Mouse (Mus musculus) heart, embryonic 16.5 days (tissue): Measurements from ENCODE around the gene Amd1. TPM values are rescaled to one million over a fixed set of nuclear protein-coding genes. Genes with fewer than 3 reads are reported as not detected.

ENCODE experiments used
- ATAC-seq: fragments of 200-750 bp; cut with Nextera tagmentation; replicated peaks from 2 replicates; pipeline ENCODE4 v1.8.0; 2017; ENCODE audit warnings: moderate number of reproducible peaks; ENCODE audit not compliant: insufficient read depth, low FRiP score; ENCODE audit errors: extremely low read depth
- H3K27ac ChIP-seq: fragments of 300-500 bp; sonication (generic); 2 replicates; pipeline ENCODE4 v1.5.1; 2014; ENCODE audit warnings: mild to moderate bottlenecking, low read length, control low read depth, moderate library complexity
- H3K27me3 ChIP-seq: fragments of 300-500 bp; sonication (generic); 2 replicates; pipeline ENCODE4 v1.6.1; 2014; ENCODE audit warnings: low read length, mixed read lengths; ENCODE audit not compliant: control insufficient read depth, insufficient read depth
- H3K36me3 ChIP-seq: fragments of 300-500 bp; sonication (generic); 2 replicates; pipeline ENCODE4 v1.6.1; 2014; ENCODE audit not compliant: control insufficient read depth, insufficient read depth
- H3K4me1 ChIP-seq: fragments of 300-500 bp; sonication (generic); 2 replicates; pipeline ENCODE4 v1.6.1; 2014; ENCODE audit warnings: low read length, mixed read lengths; ENCODE audit not compliant: control insufficient read depth, insufficient read depth
- H3K4me2 ChIP-seq: fragments of 300-500 bp; sonication (generic); 2 replicates; pipeline ENCODE4 v1.6.1; 2014; ENCODE audit warnings: low read depth, mild to moderate bottlenecking, control low read depth, low read length
- H3K4me3 ChIP-seq: fragments of 300-500 bp; sonication (generic); 2 replicates; pipeline ENCODE4 v1.5.1; 2014; ENCODE audit warnings: mild to moderate bottlenecking, control low read depth, low read length
- H3K9ac ChIP-seq: fragments of 300-500 bp; sonication (generic); 2 replicates; pipeline ENCODE4 v1.6.1; 2014; ENCODE audit warnings: low read length, control low read depth
- H3K9me3 ChIP-seq: fragments of 300-500 bp; sonication (generic); replicated peaks from 2 replicates; pipeline ENCODE4 v1.6.1; 2016; ENCODE audit warnings: low read length; ENCODE audit not compliant: control insufficient read depth
- WGBS: fragments of 180-500 bp; shearing (Covaris S2); extraction: QIAGEN DNeasy Blood & Tissue Kit; methylation state at CpG from one replicate; pipeline ENCODE4 v1.1.7; 2014; 5-methylcytosine and 5-hydroxymethylcytosine counted together
- polyA plus RNA-seq: library from polyadenylated mRNA; unstranded; fragments of >200 nt; fragmentation: Nextera tagmentation; extraction: Ambion mirVana; gene quantifications from 2 replicates; pipeline ENCODE4 v1.2.1, GENCODE M21; 2015

Amd1 gene
- polyA plus RNA-seq, 1 experiment from 2014 or later: 35.4 TPM

GRCm38 (mm10) chr10:40284179-40284831 is 17.7 kb downstream of the Amd1 start:
- no peak for ATAC-seq
- Histone ChIP-seq H3K4me2 (no peak overlapping the region), H3K27me3 (no peaks in the 10 kb centered on the region), H3K36me3 (peaks cover 15% of the 10 kb centered on the region), H3K9ac (no peak overlapping the region), H3K4me1 (no peaks in the 10 kb centered on the region), H3K4me3 (no peak overlapping the region), H3K27ac (no peak overlapping the region), H3K9me3 (no peaks in the 10 kb centered on the region)
- WGBS: 81% methylated on average over 10 of the region's 10 CpGs

- H3K36me3 ChIP-seq: peaks cover 15% of the 10 kb centered on the region
- no peaks in the 10 kb centered on the region for H3K4me1 ChIP-seq
- no peaks in the 10 kb centered on the region for H3K27me3 ChIP-seq
- H3K9ac ChIP-seq: no peak overlapping the region
- ATAC-seq: no peak
- no peak overlapping the region for H3K4me3 ChIP-seq
- WGBS: 92% methylated on average over 9 of the region's 9 CpGs
- H3K27ac ChIP-seq: no peak overlapping the region
- H3K9me3 ChIP-seq: no peaks in the 10 kb centered on the region
- H3K4me2 ChIP-seq: no peak overlapping the region
These were observed 18.4 kb downstream of the Amd1 start for GRCm38 (mm10) chr10:40283636-40284035.

- H3K4me1 ChIP-seq: no peaks in the 10 kb centered on the region
- no peaks in the 10 kb centered on the region for H3K27me3 ChIP-seq
- H3K27ac ChIP-seq: no peak overlapping the region
- no peak overlapping the region for H3K4me2 ChIP-seq
- H3K4me3 ChIP-seq: no peak overlapping the region
- no peaks in the 10 kb centered on the region for H3K9me3 ChIP-seq
- no peak for ATAC-seq
- peaks cover 9% of the 10 kb centered on the region for H3K36me3 ChIP-seq
- H3K9ac ChIP-seq: no peak overlapping the region
- WGBS: 90% methylated on average over 2 of the region's 2 CpGs
These were observed 20.4 kb downstream of the Amd1 start for GRCm38 (mm10) chr10:40281565-40281964.

GRCm38 (mm10) chr10:40278317-40278716 is 23.7 kb downstream of the Amd1 start:
- ATAC-seq: no peak
- no peaks in the 10 kb centered on the region for H3K27me3 ChIP-seq
- no peak overlapping the region for H3K27ac ChIP-seq
- no peak overlapping the region for H3K9ac ChIP-seq
- H3K4me2 ChIP-seq: no peak overlapping the region
- no peak overlapping the region for H3K4me3 ChIP-seq
- H3K4me1 ChIP-seq: 0 out of 2 replicates have a peak, but pooled peaks cover 3% of the 10 kb centered on the region
- H3K9me3 ChIP-seq: no peaks in the 10 kb centered on the region
- 55% methylated on average over 5 of the region's 5 CpGs for WGBS
- no peaks in the 10 kb centered on the region for H3K36me3 ChIP-seq

GRCm38 (mm10) chr10:40275991-40276390 is 26.0 kb downstream of the Amd1 start:
- Histone ChIP-seq H3K27ac (no peak overlapping the region), H3K9ac (no peak overlapping the region), H3K27me3 (no peaks in the 10 kb centered on the region), H3K9me3 (no peaks in the 10 kb centered on the region), H3K4me2 (no peak overlapping the region), H3K36me3 (no peaks in the 10 kb centered on the region), H3K4me3 (no peak overlapping the region), H3K4me1 (0 out of 2 replicates have a peak, but pooled peaks cover 3% of the 10 kb centered on the region)
- WGBS: 54% methylated on average over 7 of the region's 7 CpGs
- no peak for ATAC-seq

GRCm38 (mm10) chr10:40273938-40274337 is 28.0 kb downstream of the Amd1 start:
- H3K4me1 ChIP-seq: 0 out of 2 replicates have a peak, but pooled peaks cover 3% of the 10 kb centered on the region
- H3K27ac ChIP-seq: no peak overlapping the region
- no peaks in the 10 kb centered on the region for H3K27me3 ChIP-seq
- WGBS: 77% methylated on average over 5 of the region's 5 CpGs
- no peaks in the 10 kb centered on the region for H3K36me3 ChIP-seq
- no peak overlapping the region for H3K4me2 ChIP-seq
- no peaks in the 10 kb centered on the region for H3K9me3 ChIP-seq
- H3K4me3 ChIP-seq: no peak overlapping the region
- ATAC-seq: no peak
- H3K9ac ChIP-seq: no peak overlapping the region

- WGBS: 89% methylated on average over 3 of the region's 3 CpGs
- 0 out of 2 replicates have a peak, but pooled peaks cover 3% of the 10 kb centered on the region for H3K4me1 ChIP-seq
- no peak for ATAC-seq
- H3K27ac ChIP-seq: no peak overlapping the region
- no peak overlapping the region for H3K4me3 ChIP-seq
- H3K4me2 ChIP-seq: no peak overlapping the region
- no peaks in the 10 kb centered on the region for H3K27me3 ChIP-seq
- H3K36me3 ChIP-seq: no peaks in the 10 kb centered on the region
- no peak overlapping the region for H3K9ac ChIP-seq
- H3K9me3 ChIP-seq: no peaks in the 10 kb centered on the region
These were observed 30.8 kb downstream of the Amd1 start for GRCm38 (mm10) chr10:40271216-40271615.

GRCm38 (mm10) chr10:40264920-40265319 is 37.1 kb downstream of the Amd1 start:
- no peak for ATAC-seq
- Histone ChIP-seq H3K36me3 (no peaks in the 10 kb centered on the region), H3K27me3 (no peaks in the 10 kb centered on the region), H3K9ac (no peak overlapping the region), H3K27ac (no peak overlapping the region), H3K9me3 (no peaks in the 10 kb centered on the region), H3K4me3 (no peak overlapping the region), H3K4me1 (no peaks in the 10 kb centered on the region), H3K4me2 (no peak overlapping the region)
- WGBS: 83% methylated on average over 3 of the region's 3 CpGs

- H3K27me3 ChIP-seq: no peaks in the 10 kb centered on the region
- no peak overlapping the region for H3K4me2 ChIP-seq
- no peak for ATAC-seq
- no peak overlapping the region for H3K27ac ChIP-seq
- H3K4me3 ChIP-seq: no peak overlapping the region
- no peaks in the 10 kb centered on the region for H3K36me3 ChIP-seq
- H3K4me1 ChIP-seq: peaks cover 2% of the 10 kb centered on the region; the same call in 1 of the 2 replicates
- 74% methylated on average over 4 of the region's 4 CpGs for WGBS
- H3K9ac ChIP-seq: no peak overlapping the region
- H3K9me3 ChIP-seq: no peaks in the 10 kb centered on the region
These were observed 38.3 kb downstream of the Amd1 start for GRCm38 (mm10) chr10:40263691-40264090.
